Mouse (Mus musculus) testis, adult 2 months (tissue): ENCODE data around the gene Gimap7. TPM values are rescaled to one million over a fixed set of nuclear protein-coding genes. Genes with fewer than 3 reads are reported as not detected.

ENCODE experiments used
- H3K27ac ChIP-seq: fragments of 200-500 bp; 2 replicates; pipeline ENCODE4 v1.5.1; 2012; ENCODE audit warnings: low read depth, low read length; ENCODE audit not compliant: control insufficient read depth, insufficient read depth
- H3K27me3 ChIP-seq: fragments of 200-500 bp; 2 replicates; pipeline ENCODE4 v1.6.1; 2012; ENCODE audit warnings: mild to moderate bottlenecking, low read length, moderate library complexity; ENCODE audit not compliant: control insufficient read depth, insufficient read depth
- H3K36me3 ChIP-seq: fragments of 200-500 bp; 2 replicates; pipeline ENCODE4 v1.6.1; 2012; ENCODE audit warnings: mild to moderate bottlenecking, low read length; ENCODE audit not compliant: control insufficient read depth, insufficient read depth
- H3K4me1 ChIP-seq: fragments of 200-500 bp; 2 replicates; pipeline ENCODE4 v1.6.1; 2012; ENCODE audit warnings: low read length; ENCODE audit not compliant: control insufficient read depth, insufficient read depth
- H3K4me3 ChIP-seq: fragments of 200-500 bp; 2 replicates; pipeline ENCODE4 v1.5.1; 2012; ENCODE audit warnings: low read depth, mild to moderate bottlenecking, low read length, moderate library complexity, mixed read lengths; ENCODE audit not compliant: control insufficient read depth
- CTCF ChIP-seq: fragments of 200-500 bp; IDR thresholded peaks from 2 replicates; pipeline ENCODE4 v1.5.1; 2012; ENCODE audit warnings: low read depth, mild to moderate bottlenecking, inconsistent platforms, low read length, moderate library complexity; ENCODE audit not compliant: control insufficient read depth, insufficient read depth, insufficient replicate concordance
- POLR2A ChIP-seq: fragments of 200-500 bp; IDR thresholded peaks from 2 replicates; pipeline ENCODE4 v1.6.1; 2012; ENCODE audit warnings: low read depth, mild to moderate bottlenecking, inconsistent platforms, low read length, moderate library complexity; ENCODE audit not compliant: control insufficient read depth
- polyA plus RNA-seq: library from polyadenylated mRNA; depleted of rRNA; stranded (reverse); fragments of >200 nt; gene quantifications from 2 replicates; pipeline ENCODE4 v1.2.3, GENCODE M21; 2012; rRNA removed

The Gimap7 gene
- polyA plus RNA-seq, 1 experiment = not detected

- no peak for TF ChIP-seq POLR2A
- no peak for TF ChIP-seq CTCF
Observed at GRCm38 (mm10) chr6:48768178-48768869, 49.9 kb downstream of the Gimap7 start.

GRCm38 (mm10) chr6:48768933-48769332, 50.5 kb downstream of the Gimap7 start:
- TF ChIP-seq CTCF = no peak
- TF ChIP-seq POLR2A = no peak
- no peaks in the 10 kb centered on the region for H3K27me3 ChIP-seq
- no peaks in the 10 kb centered on the region for H3K4me1 ChIP-seq
- H3K27ac ChIP-seq = no peak overlapping the region
- no peak overlapping the region for H3K4me3 ChIP-seq
- no peaks in the 10 kb centered on the region for H3K36me3 ChIP-seq

More at GRCm38 (mm10) chr6:48768178-48768869, 49.9 kb downstream of the Gimap7 start:
- H3K27ac ChIP-seq = no peak overlapping the region
- H3K36me3 ChIP-seq = no peaks in the 10 kb centered on the region
- no peaks in the 10 kb centered on the region for H3K4me1 ChIP-seq
- H3K27me3 ChIP-seq = no peaks in the 10 kb centered on the region
- no peak overlapping the region for H3K4me3 ChIP-seq

- H3K4me1 ChIP-seq = no peaks in the 10 kb centered on the region
- no peaks in the 10 kb centered on the region for H3K36me3 ChIP-seq
- no peaks in the 10 kb centered on the region for H3K27me3 ChIP-seq
- TF ChIP-seq CTCF = no peak
- TF ChIP-seq POLR2A = no peak
- H3K4me3 ChIP-seq = no peak within 1 kb of the TSS
- no peak within 1 kb of the TSS for H3K27ac ChIP-seq
Observed at GRCm38 (mm10) chr6:48770696-48771095, 52.3 kb downstream of the Gimap7 start, which contains the start of gene Gimap3. Gene Gimap3, minus strand, starts transcription at chr6:48770851.

- no peak overlapping the region for H3K4me3 ChIP-seq
- H3K27me3 ChIP-seq = no peaks in the 10 kb centered on the region
- TF ChIP-seq POLR2A (no peak), CTCF (peak; percentile 83; the same call in 1 of the 2 replicates)
- no peaks in the 10 kb centered on the region for H3K36me3 ChIP-seq
- H3K27ac ChIP-seq = no peak overlapping the region
- no peaks in the 10 kb centered on the region for H3K4me1 ChIP-seq
Observed at GRCm38 (mm10) chr6:48772030-48772429, 53.6 kb downstream of the Gimap7 start.

Other genes with a start within 250 kb of the Gimap7 start
- 18.7 and 20.4 TPM in 2 replicates for gene Atp6v0e2, start 181.0 kb upstream of the Gimap7 start, polyA plus RNA-seq
- gene Lrrc61, start 163.8 kb upstream of the Gimap7 start, polyA plus RNA-seq = 54.3 and 54.4 TPM in 2 replicates
- gene Rarres2, start 145.8 kb upstream of the Gimap7 start, polyA plus RNA-seq = 10.5 and 11.0 TPM in 2 replicates
- gene Gm45021, start 129.0 kb upstream of the Gimap7 start, polyA plus RNA-seq = not detected in 2 replicates
- gene Repin1, start 124.7 kb upstream of the Gimap7 start, polyA plus RNA-seq = 16.8 and 17.8 TPM in 2 replicates
- not detected in 2 replicates for gene Gm44965, start 124.7 kb upstream of the Gimap7 start, polyA plus RNA-seq
- 1.8 and 1.9 TPM in 2 replicates for gene Zfp775, start 116.6 kb upstream of the Gimap7 start, polyA plus RNA-seq
- 0.31 TPM in 2 replicates for gene AI854703, start 91.9 kb upstream of the Gimap7 start, polyA plus RNA-seq
- gene Gimap8, start 71.4 kb upstream of the Gimap7 start, polyA plus RNA-seq = 0.13 and 0.21 TPM in 2 replicates
- gene Gimap9, start 42.5 kb upstream of the Gimap7 start, polyA plus RNA-seq = 0.19 TPM in 1 of 2 replicates, not detected in the other
- 0.38 and 0.53 TPM in 2 replicates for gene Gimap4, start 34.1 kb upstream of the Gimap7 start, polyA plus RNA-seq
- 0.46 and 0.57 TPM in 2 replicates for gene Gimap6, start 10.4 kb upstream of the Gimap7 start, polyA plus RNA-seq
- not detected in 2 replicates for gene Gm28053, start within 50 bp of the Gimap7 start, polyA plus RNA-seq
- 0.31 and 0.36 TPM in 2 replicates for gene Gimap1, start 20.4 kb downstream of the Gimap7 start, polyA plus RNA-seq
- 0.30 and 0.76 TPM in 2 replicates for gene Gimap5, start 27.6 kb downstream of the Gimap7 start, polyA plus RNA-seq
- gene Gimap3, start 52.2 kb downstream of the Gimap7 start, polyA plus RNA-seq = 0.17 and 0.42 TPM in 2 replicates
- gene Tmem176a, start 122.3 kb downstream of the Gimap7 start, polyA plus RNA-seq = 18.5 and 19.1 TPM in 2 replicates
- gene Tmem176b, start 122.9 kb downstream of the Gimap7 start, polyA plus RNA-seq = 49.0 and 49.2 TPM in 2 replicates
- 0.84 and 0.89 TPM in 2 replicates for gene Aoc1, start 154.3 kb downstream of the Gimap7 start, polyA plus RNA-seq
- gene 1600015I10Rik, start 211.3 kb downstream of the Gimap7 start, polyA plus RNA-seq = not detected in 2 replicates